In genomic region chr19:7160151-7160906, GRCm38 (mm10) we compare ENCODE assay signal across 8 mouse cellular contexts. TPM values are rescaled to one million over a fixed set of nuclear protein-coding genes. Genes with fewer than 3 reads are reported as not detected.
DNase-seq lines count a peak whose midpoint lies in the region; ATAC-seq lines count a peak whose summit lies in the region.
"Had no signal": no experiment of that assay in that cellular context is flagged by ENCODE, and none has a peak within 500 bp of the region (broad histone marks: within the 10 kb centered on the region; RNA-seq: fewer than 3 reads in every experiment).

No protein-coding gene starts in this region.

- no peak overlapping the region for H3K4me3 ChIP-seq in hindbrain, embryonic 13.5 days
- no peak overlapping the region for H3K4me3 ChIP-seq in liver, embryonic 11.5 days (ENCODE audit: low read depth, low read length)
- H3K4me3 ChIP-seq in neural tube, embryonic 14.5 days (ENCODE audit: low read depth, low read length) = no peak overlapping the region
- H3K4me3 ChIP-seq: erythroblast, embryonic 14.5 days had no signal

- H3K36me3 ChIP-seq in hindbrain, embryonic 13.5 days = no peaks in the 10 kb centered on the region
- H3K36me3 ChIP-seq in liver, embryonic 11.5 days (ENCODE audit: control insufficient read depth, insufficient read depth, low read length) = no peaks in the 10 kb centered on the region
- H3K36me3 ChIP-seq in neural tube, embryonic 14.5 days (ENCODE audit: control insufficient read depth, insufficient read depth, low read length) = no peaks in the 10 kb centered on the region

- H3K27ac ChIP-seq in hindbrain, embryonic 13.5 days = peak overlapping the region; percentile 75
- H3K27ac ChIP-seq in liver, embryonic 11.5 days (ENCODE audit: low read depth, low read length) = no peak overlapping the region
- no peak overlapping the region for H3K27ac ChIP-seq in neural tube, embryonic 14.5 days (ENCODE audit: low read depth, low read length)

- ATAC-seq in hindbrain, embryonic 13.5 days (ENCODE audit: low FRiP score) = peak; percentile 56; the same call in 1 of the 2 replicates
- no peak for ATAC-seq in liver, embryonic 11.5 days (replicated peaks; ENCODE audit: low FRiP score)
- peak; percentile 71; the same call in 1 of the 2 replicates for ATAC-seq in neural tube, embryonic 14.5 days (ENCODE audit: low read depth)

- peaks cover 49% of the 10 kb centered on the region for H3K27me3 ChIP-seq in hindbrain, embryonic 13.5 days
- peaks cover 72% of the 10 kb centered on the region for H3K27me3 ChIP-seq in liver, embryonic 11.5 days (replicated peaks; ENCODE audit: control insufficient read depth, insufficient read depth, low read length)
- H3K27me3 ChIP-seq in neural tube, embryonic 14.5 days (ENCODE audit: control insufficient read depth, insufficient read depth, low read length) = peaks cover 15% of the 10 kb centered on the region; the same call in 1 of the 2 replicates

- WGBS in hindbrain, embryonic 13.5 days = 3% methylated on average over 13 of the region's 14 CpGs
- WGBS in liver, embryonic 11.5 days = 8% methylated on average over 14 of the region's 14 CpGs
- 9% methylated on average over 14 of the region's 14 CpGs for WGBS in neural tube, embryonic 14.5 days

- no peaks in the 10 kb centered on the region for H3K9me3 ChIP-seq in hindbrain, embryonic 13.5 days
- no peaks in the 10 kb centered on the region for H3K9me3 ChIP-seq in liver, embryonic 11.5 days (ENCODE audit: control insufficient read depth, low read length)
- H3K9me3 ChIP-seq in neural tube, embryonic 14.5 days (ENCODE audit: control insufficient read depth, low read length) = no peaks in the 10 kb centered on the region

- H3K4me1 ChIP-seq in hindbrain, embryonic 13.5 days (replicated peaks) = peaks cover 66% of the 10 kb centered on the region
- peaks cover 6% of the 10 kb centered on the region for H3K4me1 ChIP-seq in liver, embryonic 11.5 days (replicated peaks; ENCODE audit: control insufficient read depth, insufficient read depth, low read length)
- peaks cover 47% of the 10 kb centered on the region for H3K4me1 ChIP-seq in neural tube, embryonic 14.5 days (ENCODE audit: control insufficient read depth, insufficient read depth, low read length)

- H3K4me2 ChIP-seq in hindbrain, embryonic 13.5 days = peak overlapping the region; percentile 35
- H3K4me2 ChIP-seq in liver, embryonic 11.5 days = 0 out of 2 replicates have a peak overlapping the region, but pooled peaks have one; percentile 19
- peak overlapping the region; percentile 23; the same call in 1 of the 2 replicates for H3K4me2 ChIP-seq in neural tube, embryonic 14.5 days (ENCODE audit: low read depth, low read length)

- H3K9ac ChIP-seq in hindbrain, embryonic 13.5 days = peak overlapping the region; percentile 69
- no peak overlapping the region for H3K9ac ChIP-seq in liver, embryonic 11.5 days (ENCODE audit: low read depth, low read length)
- H3K9ac ChIP-seq in neural tube, embryonic 14.5 days (replicated peaks; ENCODE audit: low read depth, low read length) = peak overlapping the region; percentile 37; the same call in 1 of the 2 replicates

- peak; percentile 42 for DNase-seq in right cerebral cortex, adult 18-20 months
- DNase-seq in right cerebral cortex, postnatal 36 days (ENCODE audit: low spot score in 2 of 2) = no peak
- DNase-seq in embryo, embryonic 9.5 days (ENCODE audit: extremely low spot score) = peak; percentile 64
- no peak for DNase-seq in liver, embryonic 11.5 days (ENCODE audit: low spot score)
- no peak for DNase-seq in urinary bladder, postnatal 25 days (ENCODE audit: low spot score)

RNA-seq across cellular contexts. Expression of gene Otub1, which starts 45.8 kb away (rescaled TPM):
- polyA plus RNA-seq in hindbrain, embryonic 13.5 days (2015; fragmentation: Nextera tagmentation; extraction: Ambion mirVana) = 233 and 250 TPM in 2 replicates
- polyA plus RNA-seq in liver, embryonic 11.5 days (2014; fragmentation: Nextera tagmentation; extraction: Ambion mirVana) = 139 and 140 TPM in 2 replicates
- polyA plus RNA-seq in neural tube, embryonic 14.5 days (2014; fragmentation: Nextera tagmentation; extraction: Ambion mirVana) = 240 and 255 TPM in 2 replicates

RNA-seq across cellular contexts. Expression of gene Flrt1, which starts 54.8 kb away (rescaled TPM):
- polyA plus RNA-seq in hindbrain, embryonic 13.5 days (2015; fragmentation: Nextera tagmentation; extraction: Ambion mirVana) = 7.1 and 8.1 TPM in 2 replicates
- polyA plus RNA-seq in liver, embryonic 11.5 days (2014; fragmentation: Nextera tagmentation; extraction: Ambion mirVana) = 0.60 and 0.64 TPM in 2 replicates
- 11.0 and 13.3 TPM in 2 replicates for polyA plus RNA-seq in neural tube, embryonic 14.5 days (2014; fragmentation: Nextera tagmentation; extraction: Ambion mirVana)
- polyA plus RNA-seq: erythroblast, embryonic 14.5 days had no signal

RNA-seq across cellular contexts. Expression of gene Cox8a, which starts 57.1 kb away (rescaled TPM):
- 881 and 924 TPM in 2 replicates for polyA plus RNA-seq in hindbrain, embryonic 13.5 days (2015; fragmentation: Nextera tagmentation; extraction: Ambion mirVana)
- 1,017 and 1,108 TPM in 2 replicates for polyA plus RNA-seq in liver, embryonic 11.5 days (2014; fragmentation: Nextera tagmentation; extraction: Ambion mirVana)
- polyA plus RNA-seq in neural tube, embryonic 14.5 days (2014; fragmentation: Nextera tagmentation; extraction: Ambion mirVana) = 1,130 and 1,330 TPM in 2 replicates

Comparison
In these comparisons a context has a peak if more than half of its experiments do, and no peak if none do; other contexts are left out.
1. DNase-seq: peak in right cerebral cortex, adult 18-20 months (single experiment) and embryo, embryonic 9.5 days (single experiment); none in right cerebral cortex, postnatal 36 days (0 of 2), liver, embryonic 11.5 days (single experiment) and urinary bladder, postnatal 25 days (single experiment).
2. Peak in every context shown above with its lines, with median percentiles within 50 percentile points of each other: H3K4me2 ChIP-seq.